Mouse (Mus musculus): ENCODE measurements around the gene Fermt2. TPM values are rescaled to one million over a fixed set of nuclear protein-coding genes. Genes with fewer than 3 reads are reported as not detected.
"Not testable (repeated sequence)": the region's sequence is repeated elsewhere in the genome, so short reads cannot be mapped to it uniquely, and the experiment has no call there.

Gene Fermt2
- polyA plus RNA-seq, 1 experiment from 2014 or later, result 72.2 TPM

DNA sequence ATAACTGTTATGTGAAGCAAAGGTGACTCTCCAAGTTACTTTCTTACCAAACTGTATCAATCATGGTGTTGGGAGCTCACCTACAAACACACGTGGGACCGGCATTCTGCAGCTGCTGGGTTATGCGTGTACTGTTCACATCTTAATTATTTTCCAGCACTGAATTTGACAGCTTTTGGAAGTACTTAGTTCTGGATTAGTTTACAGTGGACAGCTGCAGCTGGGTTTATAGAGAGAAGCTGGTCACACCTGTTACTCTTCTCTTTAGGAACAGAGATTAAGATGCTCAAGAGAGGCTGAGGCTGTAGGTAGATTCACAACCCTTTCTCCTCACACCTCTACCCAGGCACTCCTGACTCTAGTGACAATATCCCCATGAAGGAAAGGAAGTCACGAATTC lies 23.8 kb downstream of the Fermt2 start:
- Histone ChIP-seq H3K4me1 (peaks cover 15% of the 10 kb centered on the region), H3K36me3 (0 out of 2 replicates have a peak, but pooled peaks cover 3% of the 10 kb centered on the region), H3K4me3 (no peak overlapping the region), H3K9ac (replicated peaks) (no peak overlapping the region), H3K4me2 (replicated peaks) (no peak overlapping the region), H3K27ac (replicated peaks) (no peak overlapping the region), H3K27me3 (no peaks in the 10 kb centered on the region), H3K9me3 (no peaks in the 10 kb centered on the region)
- no peak for ATAC-seq (replicated peaks)
- WGBS, result 94% methylated on average over 4 of the region's 4 CpGs

DNA sequence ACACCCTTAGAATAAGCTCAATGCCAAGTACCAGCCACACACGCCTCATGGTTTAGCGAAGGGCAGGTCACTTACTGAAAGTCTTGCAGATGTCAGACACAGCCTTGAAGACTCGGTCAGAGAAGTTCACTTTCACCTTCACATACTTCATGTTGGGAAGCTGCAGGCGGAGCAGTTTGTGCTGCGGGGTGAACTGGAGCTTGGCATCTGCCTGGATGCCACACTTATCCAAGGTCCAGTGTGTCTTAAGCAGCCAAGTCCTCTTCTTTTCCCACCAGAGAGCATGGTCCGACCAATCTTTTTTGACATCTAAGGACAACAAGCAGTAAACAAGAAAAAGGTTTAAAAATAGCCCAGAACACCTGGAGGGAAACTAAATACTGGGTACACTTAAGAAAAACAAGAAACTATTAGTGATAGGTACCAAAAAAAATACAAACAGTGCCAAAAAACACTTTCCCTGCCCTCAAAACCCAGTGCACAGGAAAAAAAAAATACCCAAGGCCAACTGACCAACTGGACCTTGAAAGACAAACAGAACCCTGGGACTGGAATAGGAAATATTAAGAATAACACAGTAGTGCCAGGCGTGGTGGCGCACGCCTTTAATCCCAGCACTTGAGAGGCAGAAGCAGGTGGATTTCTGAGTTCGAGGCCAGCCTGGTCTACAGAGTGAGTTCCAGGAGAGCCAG lies 25.4 kb downstream of the Fermt2 start:
- Histone ChIP-seq H3K27me3 (no peaks in the 10 kb centered on the region), H3K4me2 (replicated peaks) (no peak overlapping the region), H3K4me3 (no peak overlapping the region), H3K36me3 (0 out of 2 replicates have a peak, but pooled peaks cover 3% of the 10 kb centered on the region), H3K9me3 (no peaks in the 10 kb centered on the region), H3K9ac (replicated peaks) (no peak overlapping the region), H3K27ac (replicated peaks) (no peak overlapping the region), H3K4me1 (peaks cover 15% of the 10 kb centered on the region)
- WGBS, result 92% methylated on average over 10 of the region's 10 CpGs
- ATAC-seq (replicated peaks), result no peak

DNA sequence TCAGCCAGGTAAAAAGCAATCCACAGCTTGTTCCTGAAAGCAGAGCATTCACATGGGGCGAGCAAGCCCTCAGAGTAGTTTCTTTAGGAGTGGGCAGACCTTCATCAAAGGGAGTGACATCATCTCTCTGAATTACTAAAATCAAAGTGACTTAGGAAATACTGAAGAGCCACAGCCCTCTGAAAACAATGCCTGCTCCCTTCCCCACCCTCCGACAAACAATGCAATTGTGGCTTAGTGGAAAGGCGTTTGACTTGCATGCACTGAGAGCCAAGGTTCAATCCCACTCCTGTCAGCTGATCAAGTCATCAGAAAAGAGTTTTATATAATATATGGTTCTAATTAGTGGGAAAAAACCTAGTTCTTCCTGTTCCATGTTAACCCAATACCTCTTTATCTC lies 26.0 kb downstream of the Fermt2 start:
- Histone ChIP-seq H3K9me3 (no peaks in the 10 kb centered on the region), H3K4me1 (peaks cover 15% of the 10 kb centered on the region), H3K4me3 (no peak overlapping the region), H3K9ac (replicated peaks) (no peak overlapping the region), H3K36me3 (0 out of 2 replicates have a peak, but pooled peaks cover 3% of the 10 kb centered on the region), H3K4me2 (replicated peaks) (no peak overlapping the region), H3K27me3 (no peaks in the 10 kb centered on the region), H3K27ac (replicated peaks) (no peak overlapping the region)
- 65% methylated on average over 3 of the region's 3 CpGs for WGBS
- ATAC-seq (replicated peaks), result no peak

DNA sequence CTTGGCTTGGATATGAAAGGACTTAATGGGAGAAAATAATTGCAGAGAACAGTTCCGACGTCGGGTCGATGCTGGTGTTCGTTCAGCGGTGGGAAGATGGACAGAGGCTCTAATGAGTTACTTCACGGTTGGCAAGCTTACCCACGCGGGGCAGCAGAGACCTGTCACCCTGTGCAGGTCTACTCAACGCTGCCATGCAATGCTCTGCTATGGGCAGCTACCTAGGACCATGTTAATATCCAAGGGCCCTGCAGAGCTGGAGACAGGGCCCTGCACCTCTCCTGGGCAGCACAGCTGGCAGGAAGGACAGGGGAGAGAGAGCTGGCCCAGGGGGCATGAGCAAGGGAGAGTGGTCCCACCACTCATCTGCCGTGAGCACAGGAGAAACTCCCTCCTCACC lies 29.9 kb downstream of the Fermt2 start:
- Histone ChIP-seq H3K9me3 (no peaks in the 10 kb centered on the region), H3K9ac (replicated peaks) (no peak overlapping the region), H3K36me3 (peaks cover 6% of the 10 kb centered on the region; the same call in 1 of the 2 replicates), H3K4me3 (no peak overlapping the region), H3K27me3 (no peaks in the 10 kb centered on the region), H3K4me2 (replicated peaks) (no peak overlapping the region), H3K27ac (replicated peaks) (no peak overlapping the region), H3K4me1 (no peaks in the 10 kb centered on the region)
- peak; percentile 51; the same call in 1 of the 2 replicates for ATAC-seq (replicated peaks)
- 54% methylated on average over 11 of the region's 11 CpGs for WGBS

DNA sequence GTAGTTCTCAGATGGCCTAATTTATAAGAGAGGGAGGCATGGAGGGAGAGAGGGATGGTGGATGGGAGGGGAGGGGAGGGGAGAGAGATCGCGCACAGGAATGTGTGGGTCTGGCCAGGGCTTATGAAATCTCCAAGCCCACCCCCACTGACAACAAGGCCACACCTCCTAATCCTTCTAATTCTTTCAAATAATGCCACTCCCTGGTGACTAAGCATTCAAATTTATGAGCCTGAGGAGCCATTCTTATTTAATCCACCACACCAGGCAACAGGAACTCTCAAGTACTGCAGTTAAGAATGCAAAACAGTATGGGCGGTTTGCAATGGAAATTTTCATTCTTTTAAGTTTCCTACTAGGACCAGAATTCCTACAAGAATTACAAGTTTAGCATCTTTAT lies 32.8 kb downstream of the Fermt2 start:
- 80% methylated on average over 3 of the region's 3 CpGs for WGBS
- no peaks in the 10 kb centered on the region for H3K9me3 ChIP-seq
- no peaks in the 10 kb centered on the region for H3K4me1 ChIP-seq
- peaks cover 4% of the 10 kb centered on the region; the same call in 1 of the 2 replicates for H3K36me3 ChIP-seq
- H3K27ac ChIP-seq (replicated peaks), result no peak overlapping the region
- no peak overlapping the region for H3K9ac ChIP-seq (replicated peaks)
- no peak overlapping the region for H3K4me2 ChIP-seq (replicated peaks)
- H3K4me3 ChIP-seq, result no peak overlapping the region
- no peak for ATAC-seq (replicated peaks)
- H3K27me3 ChIP-seq, result no peaks in the 10 kb centered on the region

DNA sequence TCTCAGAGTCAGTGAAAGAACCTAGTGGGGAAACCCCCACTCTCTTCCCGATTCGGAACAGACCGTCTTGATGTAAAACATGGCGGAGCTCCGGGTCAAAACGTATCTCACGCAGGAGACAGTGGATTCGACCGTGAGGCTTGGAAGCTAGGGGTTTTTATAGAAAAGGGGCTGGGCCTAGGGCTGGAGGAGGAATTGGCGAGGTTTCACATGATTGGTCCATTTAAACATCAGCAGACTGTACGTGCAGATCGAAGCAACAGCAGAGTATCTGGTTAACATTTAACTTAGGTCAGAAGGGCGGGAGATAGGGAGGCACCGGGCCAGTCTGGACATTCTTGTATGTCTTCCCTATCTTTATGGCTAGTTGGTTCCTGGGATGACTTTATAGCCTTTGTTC lies 34.1 kb downstream of the Fermt2 start:
- H3K4me2 ChIP-seq (replicated peaks); H3K36me3 ChIP-seq; H3K27me3 ChIP-seq; H3K4me1 ChIP-seq; ATAC-seq (replicated peaks); H3K27ac ChIP-seq (replicated peaks); H3K9ac ChIP-seq (replicated peaks); H3K4me3 ChIP-seq; H3K9me3 ChIP-seq: not testable (repeated sequence)
- WGBS, result 98% methylated on average over 14 of the region's 14 CpGs

DNA sequence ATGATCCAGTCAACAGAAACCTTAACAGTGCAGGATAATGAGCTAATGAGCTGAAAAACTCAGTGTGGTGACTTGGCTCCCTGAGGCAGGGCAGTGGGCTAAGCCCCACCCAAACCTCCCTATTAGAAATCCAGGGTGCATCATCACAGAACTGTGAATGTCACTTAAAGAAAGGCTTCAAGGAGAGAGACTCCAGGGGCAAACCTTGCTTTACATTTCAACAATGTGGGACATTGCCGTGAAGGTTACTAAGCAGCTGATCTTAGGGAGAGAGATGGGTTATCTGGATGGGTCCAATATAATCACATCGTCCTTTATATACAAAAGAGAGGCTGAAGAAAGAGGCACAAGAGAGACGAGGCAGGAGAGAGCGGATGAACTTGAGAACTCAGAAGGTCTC lies 36.0 kb downstream of the Fermt2 start:
- no peak overlapping the region for H3K4me3 ChIP-seq
- ATAC-seq (replicated peaks), result no peak
- H3K4me2 ChIP-seq (replicated peaks), result no peak overlapping the region
- 94% methylated on average over 4 of the region's 4 CpGs for WGBS
- peaks cover 4% of the 10 kb centered on the region; the same call in 1 of the 2 replicates for H3K36me3 ChIP-seq
- H3K4me1 ChIP-seq, result no peaks in the 10 kb centered on the region
- H3K9me3 ChIP-seq, result no peaks in the 10 kb centered on the region
- H3K9ac ChIP-seq (replicated peaks), result no peak overlapping the region
- H3K27ac ChIP-seq (replicated peaks), result no peak overlapping the region
- H3K27me3 ChIP-seq, result no peaks in the 10 kb centered on the region

DNA sequence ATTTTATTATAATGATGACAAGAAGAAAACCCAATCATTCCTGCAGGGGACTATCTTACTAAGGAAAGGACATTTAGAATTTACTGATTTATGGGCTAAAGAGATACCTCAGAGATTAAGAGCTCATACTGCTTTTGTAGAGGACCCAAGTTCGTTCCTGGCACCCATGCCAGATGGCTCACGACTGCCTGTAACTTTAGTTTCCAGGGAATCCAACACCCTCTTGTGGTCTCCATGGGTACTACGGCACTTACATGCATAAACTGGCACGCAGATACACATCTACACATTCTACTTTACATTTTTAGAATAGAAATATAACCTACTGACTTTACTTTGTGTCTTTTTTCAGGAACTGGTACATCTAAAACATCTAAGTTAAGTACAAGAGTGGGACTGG lies 37.2 kb downstream of the Fermt2 start:
- no peaks in the 10 kb centered on the region for H3K27me3 ChIP-seq
- no peak overlapping the region for H3K4me2 ChIP-seq (replicated peaks)
- H3K27ac ChIP-seq (replicated peaks), result no peak overlapping the region
- H3K4me3 ChIP-seq, result no peak overlapping the region
- no peaks in the 10 kb centered on the region for H3K9me3 ChIP-seq
- 96% methylated on average over 4 of the region's 4 CpGs for WGBS
- H3K4me1 ChIP-seq, result no peaks in the 10 kb centered on the region
- no peak overlapping the region for H3K9ac ChIP-seq (replicated peaks)
- no peak for ATAC-seq (replicated peaks)
- peaks cover 4% of the 10 kb centered on the region; the same call in 1 of the 2 replicates for H3K36me3 ChIP-seq

DNA sequence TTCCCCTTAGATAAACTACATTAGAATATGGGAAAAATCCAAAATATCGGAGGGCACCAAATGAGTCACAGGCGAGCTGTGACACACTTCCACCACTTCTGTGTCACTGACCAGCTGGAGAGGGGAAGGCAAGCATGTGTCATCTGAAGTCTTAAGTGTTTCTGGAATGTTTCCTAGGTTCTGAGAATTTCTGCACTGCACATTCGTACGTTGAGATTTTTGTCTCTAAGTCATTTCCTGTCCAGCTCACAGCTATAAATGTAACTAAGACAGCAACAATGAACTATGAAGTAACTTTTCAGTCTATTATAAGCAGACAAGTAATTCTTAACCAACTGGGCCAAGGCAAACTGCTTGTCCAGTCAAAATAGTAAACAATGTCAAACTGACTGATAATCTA lies 37.9 kb downstream of the Fermt2 start:
- Histone ChIP-seq H3K4me1 (no peaks in the 10 kb centered on the region), H3K36me3 (no peaks in the 10 kb centered on the region), H3K4me3 (no peak overlapping the region), H3K9ac (replicated peaks) (no peak overlapping the region), H3K9me3 (no peaks in the 10 kb centered on the region), H3K27ac (replicated peaks) (no peak overlapping the region), H3K27me3 (no peaks in the 10 kb centered on the region), H3K4me2 (replicated peaks) (no peak overlapping the region)
- no peak for ATAC-seq (replicated peaks)
- WGBS, result 95% methylated on average over 4 of the region's 4 CpGs

DNA sequence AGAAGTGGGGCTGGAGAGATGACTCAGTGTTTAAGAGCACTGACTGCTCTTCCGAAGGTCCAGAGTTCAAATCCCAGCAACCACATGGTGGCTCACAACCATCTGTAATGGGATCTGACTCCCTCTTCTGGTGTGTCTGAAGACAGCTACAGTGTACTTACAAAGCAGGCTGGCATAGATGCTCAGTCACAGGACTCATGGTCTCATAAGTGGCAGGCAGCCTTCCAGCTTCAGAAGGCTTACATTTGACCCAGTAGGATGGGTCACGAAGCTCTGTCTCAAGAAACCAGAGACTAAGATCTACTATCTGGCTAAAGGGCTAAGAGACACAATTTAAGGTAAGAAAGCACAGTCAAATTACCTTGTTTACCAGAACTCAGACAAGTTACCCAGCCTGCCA lies 42.7 kb downstream of the Fermt2 start:
- not testable (repeated sequence) for H3K27me3 ChIP-seq; H3K27ac ChIP-seq (replicated peaks); H3K4me2 ChIP-seq (replicated peaks); H3K36me3 ChIP-seq; H3K4me1 ChIP-seq; H3K4me3 ChIP-seq; ATAC-seq (replicated peaks); H3K9me3 ChIP-seq; H3K9ac ChIP-seq (replicated peaks)
- WGBS, result 97% methylated on average over 2 of the region's 2 CpGs

DNA sequence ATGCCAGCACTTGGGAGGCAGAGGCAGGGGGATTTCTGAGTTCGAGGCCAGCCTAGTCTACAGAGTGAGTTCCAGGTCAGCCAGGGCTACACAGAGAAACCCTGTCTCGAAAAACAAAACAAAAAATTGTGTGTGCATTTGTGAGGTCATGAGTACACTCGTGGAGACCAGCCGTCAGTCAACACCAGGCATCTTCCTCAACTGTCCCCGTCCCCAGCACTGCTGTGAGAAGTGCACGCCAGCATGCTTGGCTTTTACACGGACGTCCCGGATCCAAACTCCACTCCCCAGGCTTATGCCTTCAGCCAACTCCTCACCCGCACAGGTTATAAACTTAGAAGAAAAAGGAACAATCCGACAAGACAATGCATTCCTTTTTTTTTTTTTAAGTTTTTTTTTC lies 46.6 kb downstream of the Fermt2 start:
- H3K27me3 ChIP-seq; H3K4me2 ChIP-seq (replicated peaks); H3K27ac ChIP-seq (replicated peaks); ATAC-seq (replicated peaks); H3K9me3 ChIP-seq; H3K4me3 ChIP-seq; H3K9ac ChIP-seq (replicated peaks); H3K4me1 ChIP-seq: not testable (repeated sequence)
- WGBS, result 97% methylated on average over 11 of the region's 11 CpGs
- peaks cover 16% of the 10 kb centered on the region for H3K36me3 ChIP-seq

DNA sequence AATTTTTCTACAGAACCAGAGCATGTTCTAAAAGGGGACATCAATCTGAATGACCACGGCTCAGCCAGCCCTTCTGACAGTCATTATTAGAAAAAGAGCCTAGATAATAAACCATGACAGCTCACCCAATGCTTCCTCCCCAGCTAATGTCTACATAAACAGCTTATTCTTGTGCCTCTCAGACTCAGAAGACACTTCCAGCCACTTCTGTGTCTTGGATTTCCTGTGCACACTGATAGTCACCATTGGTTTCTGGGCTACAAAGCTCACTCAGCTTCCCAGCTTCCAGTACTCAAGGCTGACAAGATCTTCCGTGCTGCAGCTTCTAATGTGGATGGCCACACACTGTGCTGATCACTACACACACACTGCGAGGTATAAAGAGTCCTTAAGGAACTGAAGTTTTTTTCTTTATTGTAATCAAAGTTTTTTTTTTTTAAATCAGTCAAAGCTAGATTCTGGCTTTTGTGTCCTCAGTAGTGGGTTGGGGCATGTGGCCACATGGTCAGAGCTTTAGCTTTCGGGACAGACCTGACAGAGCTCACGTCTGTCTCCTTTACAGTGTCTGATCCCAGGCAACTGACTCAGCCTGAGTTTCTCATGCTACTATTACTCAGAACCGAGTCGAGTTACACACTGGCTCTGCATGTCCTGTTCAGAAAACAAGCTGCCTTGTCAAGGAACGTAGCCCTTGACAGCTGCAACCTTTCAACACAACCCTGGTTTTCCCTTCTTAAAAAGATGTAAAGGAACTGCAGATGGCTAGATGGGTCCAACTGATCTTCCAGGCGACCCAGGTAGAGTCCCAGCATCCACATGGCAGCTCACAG lies 50.7 kb downstream of the Fermt2 start:
- Histone ChIP-seq H3K36me3 (peaks cover 22% of the 10 kb centered on the region), H3K4me1 (no peaks in the 10 kb centered on the region), H3K9me3 (no peaks in the 10 kb centered on the region), H3K9ac (replicated peaks) (no peak overlapping the region), H3K4me3 (no peak overlapping the region), H3K27me3 (no peaks in the 10 kb centered on the region), H3K4me2 (replicated peaks) (no peak overlapping the region), H3K27ac (replicated peaks) (no peak overlapping the region)
- no peak for ATAC-seq (replicated peaks)
- WGBS, result 77% methylated on average over 9 of the region's 9 CpGs

Measured in forebrain, embryonic 15.5 days (tissue).